Mouse (Mus musculus): ENCODE measurements around the gene Ifitm2.

DNA sequence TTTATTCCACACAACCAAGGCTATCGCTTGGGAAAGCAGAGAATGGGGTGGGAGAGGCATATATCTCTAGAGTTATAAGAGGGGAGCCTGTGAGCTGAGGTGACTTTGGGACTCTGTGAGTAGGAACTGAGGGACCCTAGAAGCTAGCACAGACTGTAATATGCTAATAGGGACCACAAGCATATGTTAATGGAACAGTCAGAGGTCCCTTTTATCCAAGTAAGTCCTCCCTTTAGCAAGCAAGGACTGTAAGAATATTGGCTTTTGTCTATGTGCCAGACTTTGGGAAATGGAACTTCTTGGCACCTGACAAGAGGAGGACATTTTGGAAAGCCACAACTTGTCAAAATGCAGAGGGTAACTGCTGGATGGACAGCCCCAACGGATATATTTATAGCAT is 16.9 kb downstream of the Ifitm2 start:
- TF ChIP-seq HCFC1 (IDR thresholded peaks at IDR 0.05; ENCODE audit: borderline replicate concordance, insufficient read depth, low read length) (no peak), CHD2 (IDR thresholded peaks at IDR 0.05; ENCODE audit: low read depth, low read length) (no peak), ZC3H11A (IDR thresholded peaks at IDR 0.05; ENCODE audit: borderline replicate concordance, low read depth, low read length) (no peak)
